9 mouse cellular contexts compared by ENCODE assay signal in the genomic region with DNA sequence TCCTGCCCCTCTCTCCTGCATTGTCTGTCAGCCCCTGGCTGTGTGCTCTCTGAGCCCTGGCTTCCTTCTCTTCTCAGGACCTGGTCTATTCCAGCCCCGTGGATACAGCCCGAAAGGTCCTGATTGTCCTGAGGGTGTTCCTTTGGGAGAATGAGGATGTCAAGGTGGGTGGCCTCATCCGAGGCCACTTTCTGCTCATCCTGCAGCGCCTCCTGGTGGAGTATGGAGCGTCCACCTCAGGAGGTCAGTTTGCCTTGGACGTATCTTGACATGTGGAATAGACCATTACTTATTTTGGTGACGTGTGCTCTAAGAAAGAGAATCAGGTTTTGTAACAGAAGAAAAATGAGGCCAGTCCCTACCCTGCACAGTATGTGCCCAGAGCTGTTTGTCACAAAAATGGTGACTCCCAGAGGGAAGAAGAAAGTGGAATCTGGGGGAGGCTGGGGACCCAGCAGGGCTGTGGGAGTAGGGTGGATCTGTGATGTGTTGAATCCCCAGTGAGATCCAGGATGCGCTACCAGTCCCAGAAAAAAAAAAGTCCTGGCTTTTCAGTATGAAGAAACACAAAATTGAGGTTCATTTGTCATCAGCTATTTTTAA. TPM values are rescaled to one million over a fixed set of nuclear protein-coding genes. Genes with fewer than 3 reads are reported as not detected.
DNase-seq lines count a peak whose midpoint lies in the region; TF ChIP-seq lines count a peak whose summit lies in the region.
"Had no signal": no experiment of that assay in that cellular context is flagged by ENCODE, and none has a peak within 500 bp of the region (broad histone marks: within the 10 kb centered on the region; RNA-seq: fewer than 3 reads in every experiment).

No protein-coding gene starts in this region.

- peaks cover 32% of the 10 kb centered on the region for H3K27me3 ChIP-seq in heart, embryonic 10.5 days (ENCODE audit: insufficient read depth, poor library complexity, severe bottlenecking)
- no peaks in the 10 kb centered on the region for H3K27me3 ChIP-seq in thymus, adult 2 months (ENCODE audit: control insufficient read depth, insufficient read depth, low read length)
- H3K27me3 ChIP-seq: lung, embryonic 15.5 days had no signal

- TF ChIP-seq POLR2A in thymus, adult 2 months (IDR thresholded peaks at IDR 0.05; ENCODE audit: control insufficient read depth, extremely low read depth, insufficient read depth, low read length, poor library complexity): no peak

- no peak overlapping the region for H3K4me3 ChIP-seq in heart, embryonic 10.5 days
- H3K4me3 ChIP-seq in thymus, adult 2 months (ENCODE audit: control insufficient read depth, insufficient read depth, low read length): no peak overlapping the region
- H3K4me3 ChIP-seq: lung, embryonic 15.5 days had no signal

- WGBS in heart, embryonic 10.5 days: 20% methylated on average over 8 of the region's 8 CpGs
- 26% methylated on average over 8 of the region's 8 CpGs for WGBS in thymus, adult 2 months

- H3K27ac ChIP-seq in heart, embryonic 10.5 days: no peak overlapping the region
- H3K27ac ChIP-seq in thymus, adult 2 months (ENCODE audit: control insufficient read depth, insufficient read depth, low read length): no peak overlapping the region
- H3K27ac ChIP-seq: lung, embryonic 15.5 days had no signal

- no peaks in the 10 kb centered on the region for H3K36me3 ChIP-seq in heart, embryonic 10.5 days
- no peaks in the 10 kb centered on the region for H3K36me3 ChIP-seq in thymus, adult 2 months (ENCODE audit: control insufficient read depth, insufficient read depth, low read length)
- H3K36me3 ChIP-seq: lung, embryonic 15.5 days had no signal

- peak; percentile 79 for DNase-seq in heart, embryonic 10.5 days (ENCODE audit: low spot score)
- no peak for DNase-seq in heart, adult 8-10 months (ENCODE audit: low spot score)
- peak; percentile 23 for DNase-seq in thymus, adult 2 months
- DNase-seq in thymus, adult 18-20 months: no peak
- peak; percentile 48 for DNase-seq in c-Kit-positive CD71-positive TER-119-positive erythroid progenitor cells, embryonic 14.5 days (ENCODE audit: low spot score)
- peak; percentile 77 for DNase-seq in kidney, postnatal 10 days
- peak; percentile 61 for DNase-seq in lung, postnatal 10 days
- DNase-seq in thymus, postnatal 36 days: peak; percentile 12 to 22

- H3K9me3 ChIP-seq in heart, embryonic 10.5 days: no peaks in the 10 kb centered on the region
- H3K9me3 ChIP-seq: lung, embryonic 15.5 days had no signal

- H3K4me1 ChIP-seq in heart, embryonic 10.5 days: no peaks in the 10 kb centered on the region
- H3K4me1 ChIP-seq in thymus, adult 2 months (replicated peaks; ENCODE audit: control insufficient read depth, insufficient read depth, low read length): peaks cover 3% of the 10 kb centered on the region; the same call in 1 of the 2 replicates
- H3K4me1 ChIP-seq: lung, embryonic 15.5 days had no signal

- peak; percentile 47; the same call in 1 of the 2 replicates for TF ChIP-seq CTCF in thymus, adult 2 months (IDR thresholded peaks at IDR 0.05; ENCODE audit: borderline replicate concordance, control insufficient read depth, extremely low read depth, insufficient read depth, low read length, poor library complexity)

RNA-seq across cellular contexts. Expression of a gene that starts 20.7 kb away (rescaled TPM):
- polyA plus RNA-seq in heart, embryonic 10.5 days (2016; fragmentation: Nextera tagmentation; extraction: Ambion mirVana): 13.5 and 19.4 TPM in 2 replicates
- 1 to 10 TPM; 3.5 to 4.5 (median 4.2) TPM for total RNA-seq in heart, adult 8-10 months (2022)
- 33.1 and 39.4 TPM in 2 replicates for polyA plus RNA-seq in thymus, adult 2 months (2012; rRNA removed)

RNA-seq across cellular contexts. Expression of a gene that starts 37.3 kb away (rescaled TPM):
- polyA plus RNA-seq in heart, embryonic 10.5 days (2016; fragmentation: Nextera tagmentation; extraction: Ambion mirVana): 0.05 TPM in 1 of 2 replicates, not detected in the other
- total RNA-seq in heart, adult 8-10 months (2022): not detected
- polyA plus RNA-seq in thymus, adult 2 months (2012; rRNA removed): 0.08 and 0.11 TPM in 2 replicates

RNA-seq across cellular contexts. Expression of a gene that starts 39.9 kb away (rescaled TPM):
- 129 and 133 TPM in 2 replicates for polyA plus RNA-seq in heart, embryonic 10.5 days (2016; fragmentation: Nextera tagmentation; extraction: Ambion mirVana)
- 10 to 100 TPM; 20.0 to 25.1 (median 21.6) TPM for total RNA-seq in heart, adult 8-10 months (2022)
- 410 and 478 TPM in 2 replicates for polyA plus RNA-seq in thymus, adult 2 months (2012; rRNA removed)

RNA-seq across cellular contexts. Expression of a gene that starts 48.1 kb away (rescaled TPM):
- not detected in 2 replicates for polyA plus RNA-seq in heart, embryonic 10.5 days (2016; fragmentation: Nextera tagmentation; extraction: Ambion mirVana)
- total RNA-seq in heart, adult 8-10 months (2022): not detected
- polyA plus RNA-seq in thymus, adult 2 months (2012; rRNA removed): 0.04 TPM in 1 of 2 replicates, not detected in the other
- polyA plus RNA-seq: lung, embryonic 15.5 days had no signal

RNA-seq across cellular contexts. Expression of a gene that starts 59.7 kb away (rescaled TPM):
- 217 and 292 TPM in 2 replicates for polyA plus RNA-seq in heart, embryonic 10.5 days (2016; fragmentation: Nextera tagmentation; extraction: Ambion mirVana)
- 10 to 100 TPM; 43.0 to 55.5 (median 51.3) TPM for total RNA-seq in heart, adult 8-10 months (2022)
- 122 and 134 TPM in 2 replicates for polyA plus RNA-seq in thymus, adult 2 months (2012; rRNA removed)

Comparison
In these comparisons a context has a peak if more than half of its experiments do, and no peak if none do; other contexts are left out.
1. DNase-seq: peak in heart, embryonic 10.5 days (single experiment), thymus, adult 2 months (single experiment), c-Kit-positive CD71-positive TER-119-positive erythroid progenitor cells, embryonic 14.5 days (single experiment), kidney, postnatal 10 days (single experiment), lung, postnatal 10 days (single experiment) and thymus, postnatal 36 days (2 of 2); none in heart, adult 8-10 months (single experiment) and thymus, adult 18-20 months (0 of 2).